Mouse (Mus musculus) retina, adult 2 months (tissue): ENCODE data around the gene P2ry14.

Experiments used
- DNase-seq: peaks from one replicate; pipeline ENCODE4 v3.0.0-alpha.2; 2012; ENCODE audit warnings: low read depth, low spot score

The P2ry14 gene

GRCm38 (mm10) chr3:59153424-59153823 lies at the start of gene P2ry14:
Gene P2ry14, minus strand, starts transcription at chr3:59153618.
- DNase-seq = no peak

- no peak for DNase-seq
Observed at GRCm38 (mm10) chr3:59197329-59197948, 44.0 kb upstream of the P2ry14 start.

- no peak for DNase-seq
Observed at GRCm38 (mm10) chr3:59194938-59195337, 41.5 kb upstream of the P2ry14 start, which contains the start of gene Gpr87. Gene Gpr87, minus strand, starts transcription at chr3:59195104.

- no peak for DNase-seq
Observed at GRCm38 (mm10) chr3:59194099-59194498, 40.7 kb upstream of the P2ry14 start.

- DNase-seq = no peak
Observed at GRCm38 (mm10) chr3:59191674-59192073, 38.3 kb upstream of the P2ry14 start.

GRCm38 (mm10) chr3:59187336-59187735 lies 33.9 kb upstream of the P2ry14 start:
- DNase-seq = no peak

GRCm38 (mm10) chr3:59185662-59186061 lies 32.2 kb upstream of the P2ry14 start:
- DNase-seq = no peak

GRCm38 (mm10) chr3:59182129-59182528 lies 28.7 kb upstream of the P2ry14 start:
- DNase-seq = no peak

GRCm38 (mm10) chr3:59181134-59181533 lies 27.7 kb upstream of the P2ry14 start:
- no peak for DNase-seq

- no peak for DNase-seq
Observed at GRCm38 (mm10) chr3:59176871-59177270, 23.5 kb upstream of the P2ry14 start.

GRCm38 (mm10) chr3:59175234-59175633 lies 21.8 kb upstream of the P2ry14 start:
- DNase-seq = peak; percentile 18

- DNase-seq = no peak
Observed at GRCm38 (mm10) chr3:59174426-59175154, 21.2 kb upstream of the P2ry14 start.

GRCm38 (mm10) chr3:59169921-59170627 lies 16.7 kb upstream of the P2ry14 start:
- DNase-seq = no peak

GRCm38 (mm10) chr3:59169215-59169614 lies 15.8 kb upstream of the P2ry14 start:
- DNase-seq = no peak

- DNase-seq = no peak
Observed at GRCm38 (mm10) chr3:59168476-59168875, 15.1 kb upstream of the P2ry14 start.

GRCm38 (mm10) chr3:59167417-59168054 lies 14.1 kb upstream of the P2ry14 start:
- no peak for DNase-seq

GRCm38 (mm10) chr3:59160465-59160864 lies 7.0 kb upstream of the P2ry14 start:
- no peak for DNase-seq

GRCm38 (mm10) chr3:59157048-59157447 lies 3.6 kb upstream of the P2ry14 start:
- DNase-seq = no peak

GRCm38 (mm10) chr3:59155404-59155803 lies 2.0 kb upstream of the P2ry14 start:
- DNase-seq = no peak

- DNase-seq = no peak
Observed at GRCm38 (mm10) chr3:59154888-59155287, 1.5 kb upstream of the P2ry14 start.

- DNase-seq = no peak
Observed at GRCm38 (mm10) chr3:59150624-59151023, 2.8 kb downstream of the P2ry14 start.

GRCm38 (mm10) chr3:59149646-59150045 lies 3.8 kb downstream of the P2ry14 start:
- DNase-seq = no peak
